Mouse (Mus musculus) bone marrow macrophage, adult 2 months (primary cell): ENCODE measurements around the gene Paqr5.

Source experiments
- CTCF ChIP-seq: IDR thresholded peaks from 2 replicates; pipeline ENCODE4 v1.5.1; 2012; ENCODE audit warnings: low read depth, mild to moderate bottlenecking, low read length, moderate library complexity
- POLR2A ChIP-seq: IDR thresholded peaks from 2 replicates; pipeline ENCODE4 v1.6.1; 2012; ENCODE audit warnings: mild to moderate bottlenecking, low read depth, low read length, borderline replicate concordance

DNA sequence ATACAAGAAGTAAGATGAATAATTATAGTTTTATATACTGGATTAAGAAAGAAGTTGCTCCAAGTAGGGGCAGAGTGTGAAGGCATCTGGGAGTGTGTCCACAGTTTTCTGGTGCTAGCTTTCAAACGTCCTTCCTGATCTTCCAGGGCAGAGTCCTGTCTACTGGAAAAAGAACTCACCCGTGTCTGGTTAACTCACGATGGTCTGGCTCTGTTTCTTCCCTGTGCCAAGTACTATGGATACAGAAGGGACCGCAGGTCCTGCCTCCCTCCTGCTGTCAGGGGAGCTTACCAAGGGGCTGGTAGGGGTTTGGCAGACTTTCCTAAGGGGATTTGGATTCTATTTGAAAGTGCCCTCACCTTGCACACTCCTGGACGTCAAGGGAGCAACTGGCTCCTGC lies 1.6 kb downstream of the Paqr5 start:
- TF ChIP-seq POLR2A: no peak
- no peak for TF ChIP-seq CTCF
